Mouse (Mus musculus) heart, postnatal 0 days (tissue): ENCODE results near the gene Ubqlnl. TPM values are rescaled to one million over a fixed set of nuclear protein-coding genes. Genes with fewer than 3 reads are reported as not detected.

ENCODE experiments used
- ATAC-seq: fragments of 200-750 bp; cut with Nextera tagmentation; 2 replicates; pipeline ENCODE4 v1.8.0; 2017; ENCODE audit warnings: low read depth, moderate number of reproducible peaks, moderate library complexity; ENCODE audit not compliant: insufficient read depth
- DNase-seq: peaks from one replicate; pipeline ENCODE4 v3.0.0-alpha.2; 2016; ENCODE audit warnings: low spot score
- H3K27ac ChIP-seq: fragments of 300-500 bp; sonication (generic); 2 replicates; pipeline ENCODE4 v1.5.1; 2014; ENCODE audit warnings: low read depth, mild to moderate bottlenecking
- H3K27me3 ChIP-seq: fragments of 300-500 bp; sonication (generic); 2 replicates; pipeline ENCODE4 v1.6.1; 2014; ENCODE audit warnings: low read length, mixed read lengths; ENCODE audit not compliant: control insufficient read depth, insufficient read depth
- H3K36me3 ChIP-seq: fragments of 300-500 bp; sonication (generic); replicated peaks from 2 replicates; pipeline ENCODE4 v1.6.1; 2014; ENCODE audit warnings: low read length, mixed read lengths; ENCODE audit not compliant: control insufficient read depth, insufficient read depth
- H3K4me1 ChIP-seq: fragments of 300-500 bp; sonication (generic); 2 replicates; pipeline ENCODE4 v1.6.1; 2014; ENCODE audit warnings: antibody characterized with exemption; ENCODE audit not compliant: control insufficient read depth, insufficient read depth
- H3K4me2 ChIP-seq: fragments of 300-500 bp; sonication (generic); 2 replicates; pipeline ENCODE4 v1.6.1; 2014; ENCODE audit warnings: low read depth, mild to moderate bottlenecking, low read length, moderate library complexity
- H3K4me3 ChIP-seq: fragments of 300-500 bp; sonication (generic); 2 replicates; pipeline ENCODE4 v1.5.1; 2014; ENCODE audit warnings: low read depth, low read length
- H3K9ac ChIP-seq: fragments of 300-500 bp; sonication (generic); replicated peaks from 2 replicates; pipeline ENCODE4 v1.6.1; 2014; ENCODE audit warnings: low read depth, low read length, mixed read lengths
- H3K9me3 ChIP-seq: fragments of 300-500 bp; sonication (generic); replicated peaks from 2 replicates; pipeline ENCODE4 v1.6.1; 2016; ENCODE audit warnings: low read length; ENCODE audit not compliant: control insufficient read depth
- CTCF ChIP-seq: IDR thresholded peaks from 2 replicates; pipeline ENCODE4 v1.5.1; 2016; ENCODE audit warnings: antibody characterized with exemption, control low read depth, low read depth
- EP300 ChIP-seq: IDR thresholded peaks from 2 replicates; pipeline ENCODE4 v1.6.1; 2016; ENCODE audit warnings: antibody characterized with exemption, low read depth
- WGBS: fragments of 180-500 bp; shearing (Covaris S2); extraction: QIAGEN DNeasy Blood & Tissue Kit; methylation state at CpG from one replicate; pipeline ENCODE4 v1.1.7; 2014; 5-methylcytosine and 5-hydroxymethylcytosine counted together
- polyA plus RNA-seq: library from polyadenylated mRNA; unstranded; fragments of >200 nt; fragmentation: Nextera tagmentation; extraction: Ambion mirVana; gene quantifications from 2 replicates; pipeline ENCODE4 v1.2.1, GENCODE M21; 2015
- total RNA-seq: library from RNA; depleted of rRNA; stranded (reverse); fragments of >200 nt; gene quantifications from 2 replicates; pipeline ENCODE4 v1.2.3, GENCODE M21; 2014; ENCODE audit warnings: low replicate concordance

Ubqlnl gene
- total and polyA plus RNA-seq, 2 experiments from 2014 or later: not detected

GRCm38 (mm10) chr7:104178422-104179054 lies 28.2 kb upstream of the Ubqlnl start:
- ATAC-seq (no peak), DNase-seq (no peak)
- WGBS: 55% methylated on average over 5 of the region's 5 CpGs
- Histone ChIP-seq H3K4me3 (no peak overlapping the region), H3K9me3 (no peaks in the 10 kb centered on the region), H3K27me3 (no peaks in the 10 kb centered on the region), H3K9ac (no peak overlapping the region), H3K4me2 (no peak overlapping the region), H3K36me3 (no peaks in the 10 kb centered on the region), H3K27ac (no peak overlapping the region), H3K4me1 (no peaks in the 10 kb centered on the region)
- TF ChIP-seq EP300: no peak
- TF ChIP-seq CTCF: no peak

DNA sequence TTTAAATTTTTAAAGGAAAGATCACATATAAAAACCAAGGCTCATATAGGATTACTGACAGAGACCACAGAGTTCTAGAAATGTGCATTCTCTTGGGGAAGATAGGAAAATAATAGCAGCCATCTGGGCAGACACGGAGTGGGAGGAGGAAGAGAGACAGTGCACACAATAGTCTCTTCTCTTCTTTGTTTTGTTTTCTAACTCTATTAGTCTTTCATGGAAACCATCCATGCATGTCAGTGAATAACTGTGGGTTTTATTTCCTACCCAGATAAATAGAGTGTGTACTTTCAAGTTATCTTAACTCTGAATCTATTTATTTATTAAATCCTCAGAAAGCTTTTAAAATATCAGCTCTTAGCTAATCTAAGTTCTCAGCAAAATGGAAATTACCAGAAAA lies 24.7 kb upstream of the Ubqlnl start:
- TF ChIP-seq CTCF (no peak), EP300 (no peak)
- no peak overlapping the region for H3K4me3 ChIP-seq
- no peaks in the 10 kb centered on the region for H3K27me3 ChIP-seq
- 78% methylated on average over 1 of the region's 1 CpGs for WGBS
- ATAC-seq: no peak
- no peak overlapping the region for H3K9ac ChIP-seq
- H3K4me2 ChIP-seq: no peak overlapping the region
- H3K4me1 ChIP-seq: no peaks in the 10 kb centered on the region
- no peaks in the 10 kb centered on the region for H3K9me3 ChIP-seq
- no peak for DNase-seq
- no peak overlapping the region for H3K27ac ChIP-seq
- H3K36me3 ChIP-seq: no peaks in the 10 kb centered on the region

DNA sequence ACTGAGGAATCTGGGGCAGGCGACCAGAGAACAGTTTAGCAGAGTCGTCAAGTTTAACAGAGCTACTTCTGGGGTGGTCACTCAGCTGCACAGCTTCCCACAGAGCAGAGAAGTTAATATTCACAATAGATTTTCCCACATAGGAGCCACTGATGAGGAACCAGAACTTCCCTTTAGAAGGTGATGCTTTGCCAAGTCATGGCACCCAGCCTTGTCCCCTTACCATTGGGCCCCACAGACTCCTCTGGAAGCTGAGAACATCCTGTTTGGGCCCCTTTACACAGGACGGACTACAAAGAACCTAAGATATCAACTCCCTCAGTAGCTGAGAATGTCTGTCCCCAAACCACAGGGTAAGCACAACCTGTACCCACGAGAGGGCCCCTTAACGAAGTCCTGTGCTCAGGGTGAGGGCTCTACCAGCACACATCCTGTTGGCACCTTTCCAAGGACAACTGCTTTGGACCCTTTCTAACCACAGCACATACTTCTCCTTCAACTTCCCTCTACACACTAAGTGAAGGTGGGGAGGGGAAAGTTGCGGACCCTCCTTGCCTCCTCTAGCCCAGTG lies 19.4 kb upstream of the Ubqlnl start:
- H3K27ac ChIP-seq: no peak overlapping the region
- H3K36me3 ChIP-seq: no peaks in the 10 kb centered on the region
- H3K4me2 ChIP-seq: no peak overlapping the region
- 53% methylated on average over 6 of the region's 6 CpGs for WGBS
- TF ChIP-seq CTCF (no peak), EP300 (no peak)
- H3K9ac ChIP-seq: no peak overlapping the region
- no peak for ATAC-seq
- H3K9me3 ChIP-seq: no peaks in the 10 kb centered on the region
- no peak for DNase-seq
- no peaks in the 10 kb centered on the region for H3K4me1 ChIP-seq
- no peaks in the 10 kb centered on the region for H3K27me3 ChIP-seq
- no peak overlapping the region for H3K4me3 ChIP-seq

DNA sequence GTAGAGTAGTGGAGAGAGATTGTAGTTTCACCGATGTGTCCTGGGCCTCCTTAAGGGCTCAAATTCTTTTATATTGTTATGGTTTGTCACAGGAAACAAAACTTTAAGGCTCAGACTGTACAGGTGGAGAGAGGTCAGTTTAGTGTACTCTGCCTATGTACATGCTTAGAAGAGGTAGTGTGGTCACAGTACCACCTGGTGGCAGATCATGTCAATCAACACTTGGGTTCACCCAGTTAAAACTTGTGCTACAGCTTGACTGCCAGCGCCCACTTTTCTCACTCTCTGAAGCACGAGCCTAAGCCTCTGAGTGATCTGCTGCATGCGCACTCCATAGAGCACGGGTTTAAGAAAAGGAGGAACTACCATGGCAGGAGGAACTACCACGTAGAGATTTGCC lies 16.7 kb upstream of the Ubqlnl start:
- Histone ChIP-seq H3K9me3 (no peaks in the 10 kb centered on the region), H3K4me2 (no peak overlapping the region), H3K4me1 (no peaks in the 10 kb centered on the region), H3K27me3 (no peaks in the 10 kb centered on the region), H3K4me3 (no peak overlapping the region), H3K36me3 (no peaks in the 10 kb centered on the region), H3K9ac (no peak overlapping the region), H3K27ac (no peak overlapping the region)
- ATAC-seq (no peak), DNase-seq (no peak)
- WGBS: 64% methylated on average over 6 of the region's 6 CpGs
- TF ChIP-seq EP300 (no peak), CTCF (no peak)

DNA sequence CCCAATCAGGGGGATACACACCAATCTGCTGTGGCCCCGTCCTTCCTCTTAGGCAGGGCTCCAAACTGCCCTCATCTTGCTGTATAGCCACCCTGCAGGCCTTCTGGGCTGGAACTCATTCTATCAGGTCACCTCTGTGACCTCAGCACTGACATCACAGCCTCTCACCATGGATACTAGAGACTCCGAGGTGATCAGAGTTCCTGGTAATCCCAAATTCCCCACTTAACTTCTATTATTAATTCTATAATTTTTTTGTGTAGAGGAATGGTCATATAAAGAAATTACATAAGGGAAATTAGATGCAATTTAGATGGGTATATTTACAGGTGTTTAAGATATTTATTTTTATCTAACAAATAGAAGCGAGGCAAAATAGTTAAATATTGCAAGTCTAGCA lies 7.2 kb downstream of the Ubqlnl start, which contains the start of gene Ubqln3:
Gene Ubqln3, minus strand, starts transcription at position 101 of the 400 bp plus-strand sequence.
- H3K27ac ChIP-seq: no peak within 1 kb of the TSS
- H3K36me3 ChIP-seq: no peaks in the 10 kb centered on the region
- H3K9me3 ChIP-seq: no peaks in the 10 kb centered on the region
- 60% methylated on average over 3 of the region's 3 CpGs for WGBS
- ATAC-seq (no peak), DNase-seq (no peak)
- H3K4me3 ChIP-seq: no peak within 1 kb of the TSS
- no peaks in the 10 kb centered on the region for H3K27me3 ChIP-seq
- no peak within 1 kb of the TSS for H3K4me2 ChIP-seq
- no peak within 1 kb of the TSS for H3K9ac ChIP-seq
- no peaks in the 10 kb centered on the region for H3K4me1 ChIP-seq
- TF ChIP-seq CTCF (no peak), EP300 (no peak)

GRCm38 (mm10) chr7:104137305-104137704 lies 13.1 kb downstream of the Ubqlnl start, which contains the start of gene Olfr643:
TSS of gene Olfr643 (minus strand) at chr7:104137405.
- Histone ChIP-seq H3K4me3 (no peak within 1 kb of the TSS), H3K27me3 (no peaks in the 10 kb centered on the region), H3K36me3 (no peaks in the 10 kb centered on the region), H3K9ac (no peak within 1 kb of the TSS), H3K27ac (no peak within 1 kb of the TSS), H3K4me1 (no peaks in the 10 kb centered on the region), H3K4me2 (no peak within 1 kb of the TSS), H3K9me3 (no peaks in the 10 kb centered on the region)
- DNase-seq (no peak), ATAC-seq (no peak)
- 78% methylated on average over 5 of the region's 5 CpGs for WGBS
- TF ChIP-seq CTCF (no peak), EP300 (no peak)
